Mouse (Mus musculus) left cerebral cortex, adult 11 months (tissue): ENCODE data around the gene Ptprn.
"Not testable (repeated sequence)": the region's sequence is repeated elsewhere in the genome, so short reads cannot be mapped to it uniquely, and the experiment has no call there.

Experiments used
- DNase-seq: peaks from one replicate; pipeline ENCODE4 v3.0.0; 2022; ENCODE audit warnings: low spot score

Ptprn gene

DNA sequence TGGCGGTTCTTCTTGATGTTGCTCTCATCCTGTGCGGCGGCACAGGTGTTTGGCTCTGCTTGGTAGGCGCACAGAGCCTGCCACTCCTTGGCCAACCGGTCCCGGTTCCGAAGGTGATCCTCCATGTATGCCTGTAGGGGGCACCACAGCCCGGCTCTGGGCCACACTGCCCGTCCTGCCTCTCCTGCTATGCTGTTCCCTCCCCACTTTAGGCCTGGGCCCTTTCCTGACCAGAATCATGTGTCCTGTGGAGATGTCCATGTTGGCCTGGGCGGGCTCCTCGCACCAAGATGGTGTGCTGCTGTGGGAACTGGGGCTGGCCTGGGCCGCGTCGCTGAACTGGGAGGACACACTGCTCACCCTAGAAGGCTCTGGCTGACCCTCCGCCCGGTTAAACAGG lies 11.3 kb downstream of the Ptprn start:
- DNase-seq = no peak

DNA sequence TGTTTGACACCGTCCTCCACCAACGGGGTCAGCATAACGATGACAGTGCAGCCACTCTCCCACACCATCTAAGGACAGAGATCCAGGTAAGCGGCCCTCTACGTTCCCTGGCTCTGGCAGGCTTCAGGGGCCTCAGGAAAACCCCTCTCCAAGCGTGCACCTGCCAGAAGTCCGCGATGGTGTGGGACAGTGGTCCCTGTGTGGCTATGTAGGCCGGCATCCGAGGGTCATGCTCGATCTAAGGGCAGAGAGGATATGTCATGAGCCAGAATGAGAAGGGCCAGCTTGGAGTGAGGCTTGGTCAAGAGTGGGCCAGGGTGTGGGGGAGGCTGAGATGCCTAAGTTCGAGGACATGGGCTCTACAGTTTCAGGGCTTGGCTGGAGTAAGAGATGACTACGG lies 12.0 kb downstream of the Ptprn start:
- DNase-seq = no peak

GRCm38 (mm10) chr1:75251112-75251970 lies 13.0 kb downstream of the Ptprn start:
- no peak for DNase-seq

DNA sequence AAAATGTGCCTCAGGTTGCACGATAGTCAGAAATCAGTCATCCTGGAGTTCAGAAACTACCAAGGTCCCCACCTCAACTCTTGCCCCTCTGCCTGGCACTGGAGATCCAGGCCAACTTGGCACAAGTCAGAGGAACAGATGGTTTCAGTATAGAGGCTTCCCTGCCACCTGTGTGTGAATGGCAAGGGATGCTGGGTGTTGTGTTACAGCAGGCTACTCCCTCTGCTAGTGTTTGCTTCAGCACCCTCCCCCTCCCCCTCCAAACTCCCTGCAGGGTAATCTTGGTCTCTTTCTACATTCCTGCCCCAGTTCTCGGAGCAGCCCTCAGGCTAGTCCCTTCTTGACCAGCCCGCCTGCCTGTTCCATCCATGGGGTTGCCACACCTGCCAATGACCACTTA lies 13.8 kb downstream of the Ptprn start:
- DNase-seq = no peak

DNA sequence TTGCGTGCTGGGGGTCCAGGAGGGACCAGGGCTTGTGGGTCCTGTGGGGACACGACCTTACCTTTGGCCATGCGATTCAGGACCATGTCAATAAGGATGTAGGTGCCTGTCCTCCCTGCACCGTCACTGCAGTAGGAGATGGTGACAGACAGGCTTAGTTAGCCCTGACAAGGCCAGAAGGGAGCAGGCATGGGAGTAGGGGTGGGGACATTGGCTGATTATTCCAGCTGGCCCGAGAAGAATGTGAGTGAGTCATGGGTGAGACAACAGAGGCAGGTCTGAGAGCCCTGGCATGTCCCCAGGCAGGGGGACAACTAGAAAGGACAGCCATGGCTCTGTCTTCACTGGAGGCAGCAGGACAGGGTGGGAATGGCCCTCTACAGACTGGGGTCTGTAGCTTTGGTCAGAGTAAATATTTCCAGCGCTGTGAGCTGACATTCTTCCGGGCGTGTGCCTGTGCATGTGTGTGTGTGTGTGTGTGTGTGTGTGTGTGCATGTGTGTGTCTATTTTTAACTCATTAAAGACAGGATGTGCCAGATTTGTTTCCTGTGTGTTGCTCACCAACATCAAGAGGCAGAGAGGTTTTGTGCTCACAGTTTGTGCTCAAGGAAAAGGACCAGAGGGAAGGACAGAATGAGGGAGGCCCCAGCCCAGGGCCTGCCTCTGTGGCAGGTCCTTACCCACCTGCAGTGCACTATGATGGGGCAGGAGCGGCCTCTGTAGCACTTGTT lies 16.1 kb downstream of the Ptprn start:
- DNase-seq = no peak

DNA sequence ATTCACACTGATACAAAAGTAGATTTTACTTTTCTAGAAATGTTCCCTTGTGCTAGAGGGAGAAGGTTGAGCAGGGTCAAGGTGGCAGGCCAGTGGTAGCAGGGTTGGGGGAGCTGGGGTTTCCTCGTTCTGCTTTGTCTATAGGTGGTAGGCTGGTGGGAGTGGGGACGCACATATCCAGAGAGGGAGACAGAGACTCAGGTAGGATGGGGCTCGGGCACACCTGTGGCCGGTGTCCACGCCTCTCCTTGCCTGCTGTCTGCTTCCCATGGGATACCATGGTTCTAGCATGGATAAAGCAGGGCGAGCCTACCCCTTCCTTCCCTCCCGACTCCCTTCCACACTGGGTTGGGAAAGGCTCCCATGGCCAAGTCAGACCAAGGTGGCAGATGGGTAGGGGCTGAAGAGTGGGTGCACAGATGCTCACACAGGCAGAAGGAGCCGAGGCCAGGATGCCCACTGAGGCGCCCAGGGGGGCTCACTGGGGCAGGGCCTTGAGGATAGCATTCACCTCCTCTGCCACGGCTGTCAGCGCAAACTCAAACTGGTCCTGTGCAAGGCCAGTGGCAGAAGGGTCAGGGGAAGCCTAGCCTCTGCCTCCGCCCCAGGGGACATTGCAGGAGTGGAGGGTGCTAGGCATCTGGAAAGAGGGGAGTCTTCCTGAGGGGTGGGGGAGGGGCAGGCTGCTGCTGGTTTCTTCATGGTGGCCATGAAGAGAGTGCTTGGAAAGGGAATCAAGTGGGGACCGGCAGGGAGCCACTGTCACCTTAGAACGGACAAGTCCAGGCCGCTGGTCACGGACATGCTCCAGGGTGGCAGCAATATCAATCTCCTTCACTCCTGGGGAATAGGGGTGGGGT lies 17.0 kb downstream of the Ptprn start:
- no peak for DNase-seq

- peak; percentile 70 for DNase-seq
Measured at GRCm38 (mm10) chr1:75244836-75245235, 19.5 kb downstream of the Ptprn start.

DNA sequence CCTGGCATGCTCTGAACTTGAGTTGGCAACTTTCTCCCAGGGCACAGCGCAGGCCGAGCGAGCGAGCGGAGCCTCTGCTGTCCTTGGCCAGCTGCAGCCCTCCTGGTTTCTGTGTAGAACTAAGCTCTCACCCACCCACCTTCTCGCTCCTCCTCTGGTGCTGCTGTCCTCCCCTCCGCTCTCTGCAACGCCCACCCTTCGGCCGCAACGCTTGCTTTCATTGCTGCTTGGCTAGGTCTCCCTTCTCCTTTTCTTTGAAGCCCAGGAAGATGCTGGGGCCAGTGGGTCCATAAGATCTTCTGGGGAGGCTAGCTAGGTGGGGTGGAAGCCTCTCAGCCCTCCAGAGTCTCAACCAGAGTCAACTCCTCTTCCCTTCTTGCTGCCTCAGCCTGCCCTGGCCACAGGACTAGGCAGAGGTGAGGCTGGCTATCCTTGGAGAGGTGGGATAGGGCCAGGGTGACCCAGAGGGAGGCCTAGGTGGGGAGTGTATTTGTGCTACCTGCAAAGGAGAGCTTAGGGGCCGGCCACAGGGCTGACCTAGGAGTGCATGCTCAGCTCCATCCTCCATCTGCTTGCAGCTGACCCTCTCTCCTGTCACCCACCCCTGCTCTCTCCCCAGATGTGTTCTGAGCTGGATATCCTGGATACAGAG lies 20.0 kb downstream of the Ptprn start:
- DNase-seq = no peak

DNA sequence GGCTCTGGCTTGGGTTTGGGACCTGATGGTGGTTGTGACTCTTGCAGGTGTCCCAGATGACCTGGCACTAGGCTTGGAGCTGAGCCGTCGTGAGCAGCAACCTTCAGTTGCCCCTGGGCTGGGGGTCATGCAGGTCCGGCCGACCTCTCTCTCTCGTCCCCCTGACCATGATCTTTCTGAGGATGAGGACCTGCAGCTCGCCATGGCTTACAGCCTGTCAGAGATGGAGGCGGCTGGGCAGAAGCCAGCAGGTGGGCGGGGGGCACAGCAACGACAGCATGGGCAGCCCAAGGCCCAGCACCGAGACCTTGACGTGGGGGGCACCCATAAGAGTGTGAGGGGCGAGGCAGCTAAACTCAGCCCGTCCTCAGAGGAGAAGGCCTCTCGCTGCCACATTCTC lies 20.9 kb downstream of the Ptprn start:
- no peak for DNase-seq

DNA sequence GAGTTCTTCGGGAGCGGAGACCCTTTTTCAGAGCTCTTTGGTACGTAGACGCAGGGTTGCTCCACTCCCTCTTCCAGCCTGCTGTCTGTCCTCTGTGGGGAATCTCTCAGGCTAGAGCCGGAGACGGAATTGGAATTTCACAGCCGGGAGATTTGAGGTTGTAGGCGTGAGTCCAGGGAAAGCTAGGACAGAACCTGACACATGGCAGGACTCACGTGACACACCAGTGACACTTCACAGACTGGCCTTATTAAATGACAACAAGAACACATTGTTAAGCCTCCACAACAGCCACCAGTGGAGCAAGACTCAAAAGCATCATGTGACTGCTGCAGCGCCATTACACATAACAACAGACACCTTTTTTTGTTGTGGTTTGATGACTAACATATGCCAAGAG lies 24.7 kb downstream of the Ptprn start:
- no peak for DNase-seq

DNA sequence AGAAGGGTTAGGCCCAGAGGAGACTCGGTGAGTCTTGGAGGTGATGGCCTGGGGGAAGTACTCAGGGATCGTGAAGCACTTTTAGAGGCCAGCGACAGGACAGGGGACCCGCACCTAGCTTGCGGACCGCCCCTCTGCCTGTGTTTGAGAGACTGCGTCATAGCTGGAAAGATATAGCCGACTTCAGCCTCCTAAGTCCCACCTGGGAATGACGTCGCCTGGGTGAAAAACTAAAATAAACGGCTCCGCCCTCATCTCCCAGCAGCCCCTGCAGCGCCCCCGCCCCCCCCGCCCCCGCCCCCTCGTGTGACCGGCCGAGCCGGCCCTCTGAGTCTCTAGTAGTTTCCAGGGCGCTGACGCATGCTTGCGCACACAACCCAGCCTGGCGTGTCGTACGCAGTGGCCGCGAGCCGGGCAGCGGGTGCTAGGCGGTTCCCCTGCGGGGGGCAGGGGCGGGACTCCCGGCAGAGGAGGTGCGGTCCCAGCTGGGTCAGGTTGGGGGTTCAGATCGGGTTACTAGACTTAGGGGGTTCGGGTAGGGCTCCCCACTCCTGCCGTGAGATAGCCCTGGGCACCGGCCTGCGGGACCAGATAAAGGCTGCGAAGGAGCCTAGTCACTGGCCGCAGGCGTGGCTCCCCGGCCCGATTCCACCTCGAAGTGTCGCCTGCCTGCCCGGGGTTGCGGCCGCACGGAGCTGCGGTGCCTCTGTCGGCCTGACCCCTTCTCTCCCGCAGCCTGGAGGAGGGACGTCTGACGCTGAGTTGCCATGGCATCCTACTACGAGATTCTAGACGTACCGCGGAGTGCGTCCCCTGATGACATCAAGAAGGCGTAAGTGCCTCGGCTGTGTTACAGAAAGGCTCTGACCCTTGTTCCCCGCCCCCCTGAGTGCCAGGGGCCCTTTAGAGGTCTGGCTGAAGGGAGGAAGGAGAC lies 27.9 kb downstream of the Ptprn start, which contains the start of gene Dnajb2:
Dnajb2 (plus strand) TSS at position 290 of the 934 bp plus-strand sequence.
- peak; percentile 77 for DNase-seq

DNA sequence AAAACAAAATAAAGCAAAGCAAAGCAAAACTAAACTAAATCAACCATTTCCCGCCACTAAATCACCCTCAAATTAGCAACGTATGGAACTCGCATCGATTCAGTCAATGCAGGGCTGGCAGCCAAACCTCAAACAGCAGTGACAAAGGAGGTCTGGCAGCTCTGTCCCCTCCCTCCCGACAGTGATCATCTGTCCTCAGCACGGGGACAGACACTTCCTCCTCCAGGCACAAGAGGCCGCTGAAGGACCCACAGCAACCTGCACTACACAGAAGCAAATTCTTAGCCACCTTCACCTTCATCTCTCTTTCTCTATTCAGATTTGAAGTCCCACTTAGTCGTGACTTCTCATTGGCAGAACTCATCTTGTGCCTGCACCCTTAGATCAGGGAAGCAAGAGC lies 29.7 kb downstream of the Ptprn start:
- DNase-seq = no peak

GRCm38 (mm10) chr1:75232489-75232888 lies 31.8 kb downstream of the Ptprn start:
- not testable (repeated sequence) for DNase-seq

DNA sequence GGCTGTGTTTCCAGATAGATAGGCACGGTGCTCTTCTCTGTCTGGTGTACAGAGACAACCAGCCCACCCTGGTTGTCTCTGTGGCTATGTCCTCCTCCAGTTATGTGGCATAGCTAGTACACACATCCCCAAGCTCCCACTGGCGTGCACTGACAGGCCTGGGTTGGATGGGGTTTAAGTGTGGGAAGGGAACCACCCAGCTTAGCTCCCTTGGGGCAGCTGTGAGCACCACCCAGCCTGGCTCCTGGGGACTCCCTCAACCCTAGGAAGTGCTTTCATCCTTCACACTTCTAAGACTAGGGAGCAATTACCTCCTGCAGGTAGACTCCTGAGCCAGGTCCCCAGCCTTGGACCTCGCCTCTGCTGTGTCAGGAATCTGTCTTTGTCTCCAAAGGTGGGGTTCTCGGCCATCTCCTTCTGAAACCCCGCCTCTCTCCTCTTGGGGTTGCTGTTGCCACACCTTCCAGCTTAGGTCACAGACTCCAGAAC lies 32.6 kb downstream of the Ptprn start, which contains the start of gene A630095N17Rik:
A630095N17Rik (minus strand) TSS at position 439 of the 489 bp plus-strand sequence.
- no peak for DNase-seq

- DNase-seq = no peak
Measured at GRCm38 (mm10) chr1:75231224-75231623, 33.1 kb downstream of the Ptprn start.

DNA sequence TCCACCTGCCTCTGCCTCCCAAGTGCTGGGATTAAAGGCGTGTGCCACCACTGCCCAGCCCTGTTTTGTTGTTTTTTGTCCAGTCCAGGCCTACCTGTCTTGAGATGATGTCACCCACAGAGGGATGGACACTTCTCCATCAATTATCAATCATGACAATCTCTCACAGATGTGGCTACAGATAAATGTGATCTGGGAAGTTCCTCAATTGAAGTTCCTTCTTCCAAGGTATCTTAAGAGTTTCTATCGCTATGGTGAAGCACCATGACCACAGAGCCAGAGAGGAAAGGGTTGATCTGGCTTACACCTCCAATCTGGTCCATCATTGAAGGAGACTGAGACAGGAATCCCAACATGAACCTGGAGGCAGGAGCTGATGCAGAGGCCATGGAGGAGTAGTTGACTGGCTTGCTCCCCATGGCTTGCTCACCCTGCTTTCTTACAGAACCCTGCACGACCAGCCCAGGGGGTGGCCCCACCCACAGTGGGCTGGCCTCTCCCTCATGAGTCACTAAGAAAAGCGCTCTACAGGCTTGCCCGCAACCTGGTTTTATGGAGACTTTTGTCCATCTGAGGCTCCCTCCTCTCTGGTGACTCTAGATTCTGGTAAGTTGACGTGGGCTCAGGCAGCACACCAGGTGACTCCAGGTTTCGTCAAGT lies 33.8 kb downstream of the Ptprn start:
- no peak for DNase-seq

DNA sequence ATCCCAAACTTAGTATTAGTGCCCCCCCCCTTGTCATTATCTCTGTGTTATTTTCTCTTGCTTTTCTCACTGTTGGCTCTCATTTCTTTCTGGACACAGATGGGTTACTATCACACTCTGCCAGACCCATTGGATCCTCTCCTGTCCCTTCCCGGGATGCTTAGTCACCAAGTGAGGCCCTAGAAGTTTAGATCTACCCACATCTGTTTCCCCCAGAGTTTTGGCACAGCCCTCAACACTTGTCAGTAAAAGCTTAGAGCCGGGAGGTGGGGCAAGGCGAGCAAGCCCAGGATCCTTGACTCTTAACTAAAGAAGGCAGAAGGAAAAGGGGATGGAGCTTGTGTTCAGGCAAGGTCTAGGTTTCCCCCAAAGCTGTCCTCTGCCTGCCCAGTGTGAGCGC lies 35.1 kb downstream of the Ptprn start:
- DNase-seq = no peak

DNA sequence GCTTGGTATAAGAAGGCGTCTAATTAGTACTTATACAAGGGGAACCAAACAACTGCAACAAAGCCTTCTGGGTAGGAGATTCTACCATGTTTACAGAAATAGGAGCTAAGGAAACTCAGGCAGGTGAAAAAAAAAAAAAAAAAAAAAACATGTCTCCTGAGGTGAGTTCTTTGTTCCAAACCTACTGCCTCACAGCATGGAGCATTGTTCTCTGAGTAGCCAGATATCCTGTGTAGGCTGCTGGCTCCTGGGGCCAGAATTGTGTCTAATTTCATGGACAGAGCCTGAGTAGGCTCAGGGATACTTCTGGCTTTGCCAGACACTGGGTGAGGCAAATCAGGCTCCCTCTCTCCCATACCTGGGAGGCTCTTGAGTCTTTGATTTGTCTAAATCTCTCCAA lies 36.6 kb downstream of the Ptprn start:
- DNase-seq = no peak

DNA sequence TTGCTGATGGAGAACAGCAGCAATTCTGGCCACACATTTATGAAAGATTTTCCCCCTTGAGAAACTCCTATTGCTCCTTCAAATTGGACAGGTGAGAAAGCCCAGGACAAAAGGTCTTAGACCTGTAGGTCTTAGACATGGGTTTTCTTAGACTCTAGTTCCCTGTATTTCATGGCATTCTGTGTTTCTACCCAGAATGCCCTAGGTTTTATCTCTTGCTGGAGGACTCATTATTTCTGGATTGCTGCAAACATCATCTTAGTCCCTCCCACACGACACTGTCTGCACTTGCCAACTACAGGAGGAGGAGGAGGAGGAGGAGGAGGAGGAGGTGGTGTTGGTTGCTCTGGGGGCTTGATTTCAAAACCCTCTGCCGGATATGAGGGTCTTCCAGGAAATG lies 38.2 kb downstream of the Ptprn start:
- DNase-seq = no peak

DNA sequence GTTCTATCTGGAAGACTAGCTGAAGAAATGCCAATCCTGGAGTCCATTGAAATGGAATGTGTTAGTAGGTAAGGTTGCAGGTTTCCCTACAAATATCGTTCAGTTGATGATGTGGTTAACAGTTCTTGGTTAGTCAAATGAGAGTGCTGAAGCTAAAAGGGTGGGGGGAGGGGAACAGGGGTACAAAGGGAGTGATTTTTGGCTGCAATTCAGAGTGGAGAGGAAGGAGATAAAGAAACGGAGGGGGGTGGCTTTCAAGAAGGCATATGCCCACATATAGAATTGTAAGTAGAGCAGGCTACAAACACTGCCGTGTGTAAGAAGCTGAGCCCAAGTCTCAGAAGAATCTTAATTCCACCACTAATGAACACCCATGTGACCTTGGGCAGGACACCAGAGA lies 38.8 kb downstream of the Ptprn start:
- no peak for DNase-seq
